Mouse (Mus musculus) mouse trophoblast stem cell (cell line): Measurements from ENCODE around the gene Gm11020.
"Not testable (repeated sequence)": the region's sequence is repeated elsewhere in the genome, so short reads cannot be mapped to it uniquely, and the experiment has no call there.

ENCODE experiments used
- in situ Hi-C, 2 experiments: fragments of 300-500 bp; cut with MseI, MboI; formaldehyde crosslinking; loops; 2 replicates in 1 of 2; 3 replicates in 1 of 2; pipeline ENCODE4 v1.15.1; 2025

Gene Gm11020

GRCm38 (mm10) chr8:104321267-104321666 is at the start of gene Gm11020:
Gene Gm11020, plus strand, starts transcription at chr8:104321567.
- in situ Hi-C loops, result not testable (repeated sequence)

- in situ Hi-C loops, result not testable (repeated sequence)
Measured at GRCm38 (mm10) chr8:104293081-104293480, 28.3 kb upstream of the Gm11020 start, which contains the start of gene Cmtm2a. Gene Cmtm2a, minus strand, starts transcription at chr8:104293181.

GRCm38 (mm10) chr8:104294396-104294795 is 27.0 kb upstream of the Gm11020 start:
- in situ Hi-C loops, result no loop called here

GRCm38 (mm10) chr8:104301577-104301976 is 19.8 kb upstream of the Gm11020 start:
- in situ Hi-C loops, result not testable (repeated sequence)

GRCm38 (mm10) chr8:104302536-104302935 is 18.8 kb upstream of the Gm11020 start:
- in situ Hi-C loops, result not testable (repeated sequence)

GRCm38 (mm10) chr8:104304962-104305361 is 16.4 kb upstream of the Gm11020 start:
- in situ Hi-C loops, result no loop called here

- in situ Hi-C loops, result not testable (repeated sequence)
Measured at GRCm38 (mm10) chr8:104308341-104308740, 13.0 kb upstream of the Gm11020 start.

GRCm38 (mm10) chr8:104309441-104310155 is 11.8 kb upstream of the Gm11020 start, which contains the start of the genes Gm45711 and Cmtm1:
Gene Gm45711, minus strand, starts transcription at chr8:104310081.
Gene Cmtm1, minus strand, starts transcription at chr8:104310145.
- in situ Hi-C loops, result not testable (repeated sequence)

- in situ Hi-C loops, result not testable (repeated sequence)
Measured at GRCm38 (mm10) chr8:104312023-104312422, 9.3 kb upstream of the Gm11020 start.

- in situ Hi-C loops, result no loop called here
Measured at GRCm38 (mm10) chr8:104313311-104313710, 8.1 kb upstream of the Gm11020 start.

GRCm38 (mm10) chr8:104321930-104322329 is 563 bp downstream of the Gm11020 start, which contains the start of gene Cmtm2b:
Gene Cmtm2b, plus strand, starts transcription at chr8:104322230.
- in situ Hi-C loops, result not testable (repeated sequence)

GRCm38 (mm10) chr8:104332665-104333631 is 11.6 kb downstream of the Gm11020 start:
- in situ Hi-C loops, result no loop called here

GRCm38 (mm10) chr8:104333786-104334185 is 12.4 kb downstream of the Gm11020 start:
- in situ Hi-C loops, result no loop called here

- in situ Hi-C loops, result no loop called here
Measured at GRCm38 (mm10) chr8:104334196-104334595, 12.8 kb downstream of the Gm11020 start.

GRCm38 (mm10) chr8:104336806-104337205 is 15.4 kb downstream of the Gm11020 start:
- in situ Hi-C loops, result no loop called here

GRCm38 (mm10) chr8:104337890-104338289 is 16.5 kb downstream of the Gm11020 start:
- in situ Hi-C loops, result no loop called here

- in situ Hi-C loops, result no loop called here
Measured at GRCm38 (mm10) chr8:104339229-104339982, 18.0 kb downstream of the Gm11020 start, which contains the start of gene Cmtm3. Gene Cmtm3, plus strand, starts transcription at chr8:104339410.

- in situ Hi-C loops, result loop anchor here in 1 of 2 experiments (10.0 kb wide), 1 partner anchor 65 kb away; no protein-coding TSS in a partner anchor
Measured at GRCm38 (mm10) chr8:104339983-104340232, 18.5 kb downstream of the Gm11020 start.

GRCm38 (mm10) chr8:104340233-104341105 is 19.1 kb downstream of the Gm11020 start:
- in situ Hi-C loops, result loop anchor here in 1 of 2 experiments (10.0 kb wide), 1 partner anchor 64 kb away; no protein-coding TSS in a partner anchor

GRCm38 (mm10) chr8:104341106-104341561 is 19.8 kb downstream of the Gm11020 start:
- in situ Hi-C loops, result loop anchor here in 1 of 2 experiments (10.0 kb wide), 1 partner anchor 64 kb away; no protein-coding TSS in a partner anchor
